Mouse (Mus musculus) cerebellum, adult 2 months (tissue): ENCODE results near the gene Ldb2.

Experiments used
- CTCF ChIP-seq: fragments of 200-500 bp; IDR thresholded peaks from 2 replicates; pipeline ENCODE4 v1.5.1; 2011; ENCODE audit warnings: low read depth, mild to moderate bottlenecking, control low read depth, low read length, moderate library complexity, borderline replicate concordance; ENCODE audit not compliant: insufficient read depth
- POLR2A ChIP-seq: fragments of 200-500 bp; IDR thresholded peaks from 2 replicates; pipeline ENCODE4 v1.6.1; 2011; ENCODE audit warnings: low read length, control low read depth, borderline replicate concordance; ENCODE audit not compliant: insufficient read depth

GRCm38 (mm10) chr5:44719872-44720271 is 79.6 kb downstream of the Ldb2 start:
- TF ChIP-seq CTCF (no peak), POLR2A (no peak)
